Mouse (Mus musculus) neural tube, embryonic 15.5 days (tissue): Measurements from ENCODE around the gene Rfx4. TPM values are rescaled to one million over a fixed set of nuclear protein-coding genes. Genes with fewer than 3 reads are reported as not detected.
A peak's percentile ranks its signal among the peaks of the same experiment; 100 is the strongest.

Source experiments
- ATAC-seq: fragments of 200-750 bp; cut with Nextera tagmentation; 2 replicates; pipeline ENCODE4 v1.8.0; 2017; ENCODE audit warnings: mild to moderate bottlenecking, moderate TSS enrichment, moderate library complexity; ENCODE audit not compliant: low FRiP score
- H3K27ac ChIP-seq: fragments of 300-500 bp; sonication (generic); replicated peaks from 2 replicates; pipeline ENCODE4 v1.5.1; 2015; ENCODE audit warnings: mild to moderate bottlenecking, inconsistent platforms
- H3K27me3 ChIP-seq: fragments of 300-500 bp; sonication (generic); replicated peaks from 2 replicates; pipeline ENCODE4 v1.6.1; 2015; ENCODE audit warnings: inconsistent platforms
- H3K36me3 ChIP-seq: fragments of 300-500 bp; sonication (generic); 2 replicates; pipeline ENCODE4 v1.6.1; 2015; ENCODE audit warnings: inconsistent platforms
- H3K4me1 ChIP-seq: fragments of 300-500 bp; sonication (generic); 2 replicates; pipeline ENCODE4 v1.6.1; 2015; ENCODE audit warnings: inconsistent platforms
- H3K4me2 ChIP-seq: fragments of 300-500 bp; sonication (generic); 2 replicates; pipeline ENCODE4 v1.6.1; 2015; ENCODE audit warnings: inconsistent platforms, mild to moderate bottlenecking, moderate library complexity
- H3K4me3 ChIP-seq: fragments of 300-500 bp; sonication (generic); replicated peaks from 2 replicates; pipeline ENCODE4 v1.5.1; 2015; ENCODE audit warnings: mild to moderate bottlenecking, inconsistent platforms
- H3K9ac ChIP-seq: fragments of 300-500 bp; sonication (generic); replicated peaks from 2 replicates; pipeline ENCODE4 v1.6.1; 2015; ENCODE audit warnings: mild to moderate bottlenecking, inconsistent platforms
- H3K9me3 ChIP-seq: fragments of 300-500 bp; sonication (generic); replicated peaks from 2 replicates; pipeline ENCODE4 v1.6.1; 2016; ENCODE audit warnings: inconsistent platforms
- WGBS: fragments of 180-500 bp; shearing (Covaris S2); methylation state at CpG from one replicate; pipeline ENCODE4 v1.1.7; 2015; ENCODE audit warnings: mixed read lengths; 5-methylcytosine and 5-hydroxymethylcytosine counted together
- polyA plus RNA-seq: library from polyadenylated mRNA; unstranded; fragments of >200 nt; fragmentation: Nextera tagmentation; extraction: Ambion mirVana; gene quantifications from 2 replicates; pipeline ENCODE4 v1.2.1, GENCODE M21; 2015

The Rfx4 gene
- polyA plus RNA-seq, 1 experiment from 2014 or later: 15.9 TPM

DNA sequence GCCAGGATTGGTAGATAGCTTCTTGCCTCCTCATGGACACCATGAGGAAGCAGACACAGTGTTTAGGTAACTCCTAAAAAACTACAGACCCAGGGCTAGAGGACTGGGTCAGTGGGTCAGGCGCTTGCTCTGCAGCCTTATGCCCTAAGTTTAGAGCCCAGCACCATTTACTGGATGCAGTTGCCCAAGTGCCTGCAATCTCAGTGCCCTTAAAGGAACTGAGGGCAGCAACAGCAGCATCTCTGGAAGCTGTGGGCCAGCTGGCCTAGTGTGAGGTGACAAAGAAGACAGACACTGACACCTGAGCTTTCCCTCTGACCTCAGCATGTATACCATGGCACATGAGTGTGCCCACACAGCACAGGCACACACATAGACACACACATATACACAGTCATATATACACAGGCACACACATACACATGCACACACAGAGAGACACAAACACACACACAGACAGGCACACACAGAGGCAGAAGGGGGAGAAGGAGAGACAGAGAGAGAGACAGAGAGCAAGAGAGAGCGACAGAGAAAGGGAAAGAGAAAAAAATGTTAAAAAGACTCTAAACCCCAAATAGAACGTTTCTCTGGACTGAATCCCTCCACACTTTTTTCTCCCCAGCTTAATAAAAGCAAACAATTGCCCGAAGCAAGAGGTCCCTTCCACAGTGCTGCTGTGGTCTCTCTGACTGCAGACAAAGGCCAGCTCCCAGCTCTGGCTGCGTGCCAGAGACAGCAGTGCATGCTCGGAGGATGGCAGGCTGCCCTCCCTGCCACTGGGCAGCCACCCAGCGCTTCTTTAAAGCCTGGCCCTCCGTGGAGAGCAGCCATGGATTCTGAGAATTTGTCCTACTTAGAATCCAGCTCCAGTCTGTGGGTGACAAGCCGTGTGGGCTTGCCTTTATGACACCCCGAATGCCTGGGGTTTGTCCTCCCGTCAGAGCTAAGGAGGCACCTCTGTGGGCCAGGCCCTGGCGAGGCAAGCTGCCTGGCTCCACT, 96.4 kb downstream of the Rfx4 start:
- 38% methylated on average over 12 of the region's 12 CpGs for WGBS
- Histone ChIP-seq H3K36me3 (no peaks in the 10 kb centered on the region), H3K4me2 (no peak overlapping the region), H3K27ac (peak overlapping the region; percentile 74), H3K4me3 (no peak overlapping the region), H3K9me3 (no peaks in the 10 kb centered on the region), H3K4me1 (peaks cover 20% of the 10 kb centered on the region), H3K9ac (no peak overlapping the region), H3K27me3 (no peaks in the 10 kb centered on the region)
- peak; percentile 91 for ATAC-seq

DNA sequence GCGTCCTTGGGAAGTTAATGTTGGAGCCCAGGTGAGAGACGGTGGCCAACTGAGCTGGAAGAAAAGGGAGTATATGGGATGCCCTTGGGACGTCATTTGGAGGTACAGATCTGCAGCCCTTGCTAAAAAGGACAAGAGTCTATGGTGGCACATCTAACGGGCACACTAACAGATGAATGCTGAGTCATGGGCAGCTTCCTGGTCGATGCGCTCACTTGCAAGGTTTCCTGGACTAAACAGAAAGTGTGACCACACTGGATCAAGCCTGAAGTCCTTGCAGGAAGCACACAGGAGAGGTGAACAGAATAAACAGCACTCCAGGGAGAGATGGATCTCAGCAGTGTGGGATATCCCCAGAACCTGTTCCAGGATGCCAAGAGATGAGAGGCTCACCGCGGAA, 98.2 kb downstream of the Rfx4 start:
- no peak overlapping the region for H3K9ac ChIP-seq
- no peak for ATAC-seq
- H3K27ac ChIP-seq: no peak overlapping the region
- H3K36me3 ChIP-seq: no peaks in the 10 kb centered on the region
- peaks cover 29% of the 10 kb centered on the region for H3K4me1 ChIP-seq
- no peaks in the 10 kb centered on the region for H3K27me3 ChIP-seq
- H3K4me3 ChIP-seq: no peak overlapping the region
- 94% methylated on average over 8 of the region's 8 CpGs for WGBS
- no peak overlapping the region for H3K4me2 ChIP-seq
- H3K9me3 ChIP-seq: no peaks in the 10 kb centered on the region

DNA sequence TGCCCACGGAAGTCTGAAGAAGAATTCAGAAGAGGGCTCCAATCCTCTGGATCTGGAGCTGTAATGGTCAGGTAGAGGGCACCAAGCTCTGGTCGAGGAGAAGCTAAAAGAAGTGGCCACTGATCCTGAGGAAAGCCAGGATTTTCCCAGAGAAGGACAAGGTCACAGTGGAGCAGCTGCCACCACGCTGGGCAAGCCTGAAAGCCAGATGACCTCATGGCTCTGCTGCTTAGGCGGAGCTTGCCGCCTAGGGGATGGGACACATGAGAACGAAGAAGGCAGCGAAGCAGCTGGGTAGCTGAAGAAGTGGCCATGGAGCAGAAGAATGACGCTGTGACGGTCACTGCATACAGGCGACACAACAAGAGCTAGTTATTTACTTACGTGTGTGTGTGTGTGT, 99.6 kb downstream of the Rfx4 start:
- WGBS: 82% methylated on average over 11 of the region's 11 CpGs
- H3K27ac ChIP-seq: no peak overlapping the region

DNA sequence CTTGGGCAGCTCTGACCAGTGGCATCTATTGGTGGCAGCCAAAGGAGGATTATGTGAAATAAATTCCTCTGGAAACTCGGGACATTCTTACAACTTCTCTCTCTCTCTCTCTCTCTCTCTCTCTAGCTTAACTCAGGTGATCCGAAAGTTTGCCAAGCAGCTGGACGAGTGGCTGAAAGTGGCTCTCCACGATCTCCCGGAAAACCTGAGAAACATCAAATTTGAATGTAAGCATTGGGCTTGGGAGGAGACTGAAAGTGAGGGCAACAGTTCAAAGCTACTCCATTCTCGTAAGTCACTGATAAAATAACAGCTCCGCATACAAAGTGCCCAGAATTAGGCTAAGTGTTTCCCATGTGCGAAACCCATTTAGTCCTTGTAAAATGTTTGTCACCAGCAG, 102.5 kb downstream of the Rfx4 start:
- H3K4me3 ChIP-seq: no peak overlapping the region
- 42% methylated on average over 8 of the region's 8 CpGs for WGBS
- ATAC-seq: no peak
- no peaks in the 10 kb centered on the region for H3K27me3 ChIP-seq
- H3K9ac ChIP-seq: no peak overlapping the region
- no peaks in the 10 kb centered on the region for H3K9me3 ChIP-seq
- peaks cover 22% of the 10 kb centered on the region for H3K4me1 ChIP-seq
- no peak overlapping the region for H3K27ac ChIP-seq
- no peak overlapping the region for H3K4me2 ChIP-seq
- no peaks in the 10 kb centered on the region for H3K36me3 ChIP-seq

More for the DNA sequence above, 99.6 kb downstream of the Rfx4 start:
- Histone ChIP-seq H3K36me3 (no peaks in the 10 kb centered on the region), H3K4me1 (peaks cover 42% of the 10 kb centered on the region), H3K9me3 (no peaks in the 10 kb centered on the region), H3K4me3 (no peak overlapping the region), H3K4me2 (no peak overlapping the region), H3K27me3 (no peaks in the 10 kb centered on the region), H3K9ac (no peak overlapping the region)
- ATAC-seq: no peak

DNA sequence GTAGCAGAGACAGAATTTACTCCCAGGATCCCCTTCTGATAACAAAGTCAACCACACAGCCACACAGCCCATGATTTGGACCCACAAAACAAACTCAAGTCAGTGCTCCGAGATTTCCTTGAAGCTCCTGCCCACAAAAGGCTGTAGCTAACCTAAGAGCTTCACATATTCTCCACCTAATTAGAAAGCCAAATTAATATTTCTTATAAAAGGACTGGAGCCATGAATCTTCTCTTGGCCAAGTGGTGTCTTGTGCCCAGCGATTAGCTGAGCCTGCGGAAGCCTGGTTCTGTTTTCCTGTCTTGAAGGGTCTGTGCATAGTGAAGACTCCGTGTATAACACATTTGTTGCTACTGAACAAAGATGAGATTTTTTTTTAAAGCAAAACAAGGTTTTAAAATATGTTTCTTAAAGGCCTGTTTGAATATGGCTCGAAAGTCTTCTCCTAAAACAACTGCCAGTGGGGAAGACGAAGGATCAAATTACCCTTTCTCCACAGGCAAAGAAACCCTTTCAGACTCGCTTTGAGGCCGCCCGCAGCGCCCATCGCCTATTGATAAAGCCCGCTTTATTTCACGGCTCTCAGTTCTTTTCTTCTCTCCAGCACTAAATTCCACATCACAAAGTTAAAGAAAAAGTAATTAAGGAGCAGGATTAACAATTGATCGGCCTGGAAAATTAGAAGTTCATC, 103.1 kb downstream of the Rfx4 start:
- Histone ChIP-seq H3K4me3 (no peak overlapping the region), H3K4me1 (peaks cover 22% of the 10 kb centered on the region), H3K27ac (0 out of 2 replicates have a peak overlapping the region, but pooled peaks have one; percentile 3), H3K9me3 (no peaks in the 10 kb centered on the region), H3K9ac (no peak overlapping the region), H3K27me3 (no peaks in the 10 kb centered on the region), H3K36me3 (no peaks in the 10 kb centered on the region), H3K4me2 (no peak overlapping the region)
- no peak for ATAC-seq
- 12% methylated on average over 14 of the region's 14 CpGs for WGBS

DNA sequence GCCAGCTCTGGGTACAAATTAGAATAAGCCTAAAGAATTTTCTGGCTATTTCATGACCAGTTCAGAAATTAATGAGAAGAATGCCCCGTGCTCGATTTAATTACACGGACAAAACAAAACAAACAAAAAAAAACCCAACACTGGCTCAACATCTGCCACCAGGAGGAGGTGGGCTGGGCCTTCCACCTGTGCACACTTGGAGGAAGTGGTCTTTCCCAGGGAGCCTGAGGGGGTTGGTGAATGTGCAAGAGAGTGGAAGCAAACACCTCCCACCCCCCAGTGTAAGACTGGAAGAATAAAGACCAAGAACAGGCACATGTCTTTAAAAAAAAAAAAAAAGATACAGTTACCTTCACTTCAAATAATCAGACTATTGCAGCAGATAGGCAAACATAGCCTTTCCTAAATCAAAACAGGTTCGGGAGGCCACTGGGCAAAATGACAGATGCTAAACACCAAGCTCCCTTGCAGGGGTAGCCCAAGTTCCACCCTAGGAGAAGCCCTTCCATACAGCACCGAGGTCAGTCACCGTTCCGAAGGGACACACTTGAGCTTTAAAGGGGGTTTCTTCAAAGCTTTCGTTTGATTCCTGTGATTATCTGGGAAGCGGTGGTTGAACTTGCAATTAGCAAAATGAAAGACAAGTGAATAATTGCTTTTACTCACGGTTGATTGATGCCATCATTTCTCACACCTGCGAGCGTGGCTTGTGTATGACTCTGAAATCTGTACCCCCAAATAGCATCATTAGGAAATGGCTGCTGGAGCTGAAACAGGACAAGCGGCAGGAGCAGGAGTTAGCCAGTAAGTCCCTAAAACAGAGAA, 103.9 kb downstream of the Rfx4 start:
- Histone ChIP-seq H3K4me3 (no peak overlapping the region), H3K4me2 (no peak overlapping the region), H3K9ac (0 out of 2 replicates have a peak overlapping the region, but pooled peaks have one; percentile 10), H3K4me1 (peaks cover 22% of the 10 kb centered on the region), H3K36me3 (no peaks in the 10 kb centered on the region), H3K27ac (no peak overlapping the region), H3K9me3 (no peaks in the 10 kb centered on the region), H3K27me3 (no peaks in the 10 kb centered on the region)
- no peak for ATAC-seq
- 23% methylated on average over 13 of the region's 13 CpGs for WGBS

DNA sequence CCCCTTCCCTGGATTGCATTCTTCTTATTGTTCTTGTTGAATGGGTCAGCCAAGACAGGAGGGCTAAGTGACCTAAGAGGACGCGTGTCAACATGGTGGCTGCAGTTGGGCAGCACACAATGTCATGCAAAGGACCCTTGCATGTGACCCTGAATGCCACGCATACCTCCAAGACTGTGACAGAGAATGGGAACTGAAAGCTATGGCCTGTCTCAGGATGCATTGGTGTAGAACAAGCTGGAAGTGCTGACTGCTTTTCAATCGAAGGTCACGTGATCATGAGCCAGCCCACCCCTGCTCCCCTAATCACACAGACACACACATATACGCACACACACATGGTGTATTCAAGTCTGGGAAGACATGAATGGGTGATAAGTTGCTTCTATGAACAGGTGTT, 107.6 kb downstream of the Rfx4 start:
- Histone ChIP-seq H3K9me3 (no peaks in the 10 kb centered on the region), H3K36me3 (no peaks in the 10 kb centered on the region), H3K4me1 (peaks cover 21% of the 10 kb centered on the region), H3K4me3 (no peak overlapping the region), H3K27ac (no peak overlapping the region), H3K27me3 (no peaks in the 10 kb centered on the region), H3K4me2 (no peak overlapping the region), H3K9ac (no peak overlapping the region)
- ATAC-seq: no peak
- WGBS: 86% methylated on average over 6 of the region's 6 CpGs

DNA sequence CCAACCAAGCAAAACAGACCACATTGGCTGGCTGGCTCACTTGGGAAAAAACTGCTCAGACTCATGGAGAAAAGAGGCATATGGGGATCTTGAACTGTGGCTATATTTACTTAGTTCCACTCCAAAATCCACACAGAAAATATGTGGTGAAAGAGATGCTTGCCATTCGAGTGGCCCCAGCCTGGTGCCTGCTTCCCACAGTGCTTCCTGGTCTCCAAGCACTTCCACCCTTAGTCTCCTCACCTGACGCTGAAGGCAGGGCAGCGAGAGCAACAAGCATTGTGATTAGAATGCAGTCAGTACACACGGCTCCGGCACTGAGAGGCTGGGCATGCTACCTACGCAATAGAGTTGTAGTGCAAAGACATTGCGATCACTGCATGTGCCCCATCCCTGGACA, 111.7 kb downstream of the Rfx4 start:
- WGBS: 87% methylated on average over 7 of the region's 7 CpGs
- Histone ChIP-seq H3K36me3 (no peaks in the 10 kb centered on the region), H3K4me1 (peaks cover 9% of the 10 kb centered on the region), H3K4me2 (no peak overlapping the region), H3K9ac (no peak overlapping the region), H3K9me3 (no peaks in the 10 kb centered on the region), H3K27ac (no peak overlapping the region), H3K27me3 (no peaks in the 10 kb centered on the region), H3K4me3 (no peak overlapping the region)
- no peak for ATAC-seq

DNA sequence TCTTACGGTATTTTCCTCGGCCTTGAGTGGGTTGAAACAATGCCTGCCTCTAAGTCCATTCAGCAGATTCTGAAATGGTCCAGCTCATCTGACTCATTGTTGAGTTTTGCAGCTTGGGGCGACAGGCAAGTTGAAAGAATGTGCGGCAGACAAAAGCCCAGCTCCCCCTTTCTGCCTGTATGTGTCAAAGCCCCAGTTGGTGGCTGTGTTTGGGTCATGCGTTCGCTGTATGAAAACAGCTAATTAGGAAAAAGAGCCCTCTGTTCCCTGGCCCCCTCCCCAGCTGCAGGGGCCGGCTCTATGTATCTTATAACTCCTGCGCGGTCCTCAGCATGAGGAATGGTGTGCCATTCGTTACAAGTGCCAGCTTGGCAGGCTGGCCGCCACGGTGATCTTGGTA, 115.4 kb downstream of the Rfx4 start:
- no peak for ATAC-seq
- Histone ChIP-seq H3K4me3 (no peak overlapping the region), H3K9ac (no peak overlapping the region), H3K4me2 (0 out of 2 replicates have a peak overlapping the region, but pooled peaks have one; percentile 17), H3K27ac (no peak overlapping the region), H3K27me3 (no peaks in the 10 kb centered on the region), H3K36me3 (no peaks in the 10 kb centered on the region), H3K4me1 (peaks cover 9% of the 10 kb centered on the region), H3K9me3 (no peaks in the 10 kb centered on the region)
- WGBS: 19% methylated on average over 12 of the region's 12 CpGs

DNA sequence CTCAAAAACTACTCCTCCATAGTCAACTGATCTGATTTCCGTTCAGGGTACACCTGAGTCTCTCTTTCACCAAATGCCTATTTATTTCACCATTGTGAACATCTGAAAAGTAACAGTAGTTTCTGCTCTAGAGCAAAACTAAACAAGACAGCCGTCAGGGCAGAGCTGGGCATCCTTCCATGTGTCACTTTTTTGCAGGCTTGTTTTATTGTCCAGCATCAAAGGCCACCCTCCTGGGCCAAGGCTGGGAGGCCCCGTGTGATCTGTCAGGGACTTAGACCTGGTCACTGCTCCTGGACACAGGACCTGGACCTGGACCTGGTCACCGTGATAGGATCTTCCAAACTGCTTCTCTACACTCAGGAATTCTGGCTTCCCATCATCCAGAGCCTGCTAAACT, 116.1 kb downstream of the Rfx4 start:
- H3K27ac ChIP-seq: no peak overlapping the region
- no peaks in the 10 kb centered on the region for H3K9me3 ChIP-seq
- ATAC-seq: no peak
- no peaks in the 10 kb centered on the region for H3K27me3 ChIP-seq
- H3K4me3 ChIP-seq: no peak overlapping the region
- H3K9ac ChIP-seq: no peak overlapping the region
- no peaks in the 10 kb centered on the region for H3K36me3 ChIP-seq
- peaks cover 9% of the 10 kb centered on the region for H3K4me1 ChIP-seq
- H3K4me2 ChIP-seq: no peak overlapping the region
- WGBS: 66% methylated on average over 4 of the region's 4 CpGs

DNA sequence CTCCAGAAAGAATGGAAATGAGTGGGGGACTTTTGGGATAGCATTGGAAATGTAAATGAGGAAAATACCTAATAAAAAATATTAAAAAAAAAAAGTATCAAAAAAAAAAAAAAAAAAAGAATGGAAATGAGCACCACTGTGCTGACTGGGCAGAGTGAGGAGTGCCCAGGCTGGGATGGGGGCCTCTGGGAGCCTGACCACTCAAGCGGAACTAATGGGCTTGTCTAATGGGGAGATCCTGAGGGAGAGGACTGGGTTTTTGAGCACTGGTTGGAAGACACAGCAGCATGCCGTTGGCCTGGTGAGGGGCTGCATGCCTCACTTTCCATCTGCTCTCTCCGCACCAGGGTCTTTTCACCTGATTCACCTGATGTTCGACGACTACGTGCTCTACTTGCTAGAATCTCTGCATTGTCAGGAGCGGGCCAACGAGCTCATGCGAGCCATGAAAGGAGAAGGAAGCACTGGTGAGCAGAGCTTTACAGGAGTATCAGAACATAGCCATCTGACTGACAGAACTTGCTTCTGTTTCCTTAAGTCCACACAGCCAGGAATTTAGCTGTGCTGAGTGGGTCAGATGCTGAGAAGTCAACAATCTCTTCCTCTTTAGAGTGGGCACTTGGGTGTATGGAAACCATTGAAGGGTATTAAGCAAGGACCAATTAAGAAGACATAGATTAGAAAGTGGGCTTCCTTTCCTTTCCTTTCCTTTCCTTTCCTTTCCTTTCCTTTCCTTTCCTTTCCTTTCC, 124.1 kb downstream of the Rfx4 start:
- H3K4me3 ChIP-seq: no peak overlapping the region
- no peaks in the 10 kb centered on the region for H3K27me3 ChIP-seq
- no peaks in the 10 kb centered on the region for H3K9me3 ChIP-seq
- H3K36me3 ChIP-seq: no peaks in the 10 kb centered on the region
- no peak overlapping the region for H3K4me2 ChIP-seq
- WGBS: 66% methylated on average over 9 of the region's 9 CpGs
- H3K4me1 ChIP-seq: no peaks in the 10 kb centered on the region
- no peak overlapping the region for H3K27ac ChIP-seq
- no peak for ATAC-seq
- no peak overlapping the region for H3K9ac ChIP-seq
